Mouse (Mus musculus) MEL (cell line): Measurements from ENCODE around the gene Mnt.

ENCODE experiments used
- CHD2 ChIP-seq: IDR thresholded peaks from 2 replicates; pipeline ENCODE4 v1.6.1; 2011; ENCODE audit warnings: low read length, improper control_type of control experiment
- CTCF ChIP-seq, 3 experiments: IDR thresholded peaks in 2 of 3; conservative IDR thresholded peaks in 1 of 3; 2 replicates each; pipeline ENCODE4 v1.5.1; 2011 to 2012; ENCODE audit warnings: low read length in 3 of 3, low read depth in 2 of 3, mild to moderate bottlenecking in 2 of 3, improper control_type of control experiment in 1 of 3, inconsistent platforms in 1 of 3, mixed read lengths in 1 of 3, moderate library complexity in 1 of 3; ENCODE audit not compliant: control insufficient read depth in 1 of 3, insufficient read depth in 1 of 3, poor library complexity in 1 of 3, severe bottlenecking in 1 of 3
- KAT2A ChIP-seq: conservative IDR thresholded peaks from 2 replicates; pipeline ENCODE4 v1.6.1; 2012; ENCODE audit warnings: low read depth, low read length, improper control_type of control experiment, inconsistent platforms
- MYC ChIP-seq: IDR thresholded peaks from 2 replicates; pipeline ENCODE4 v1.6.1; 2011; ENCODE audit warnings: low read depth, mild to moderate bottlenecking, low read length, improper control_type of control experiment, moderate library complexity
- POLR2A ChIP-seq, 2 experiments: IDR thresholded peaks; 2 replicates each; pipeline ENCODE4 v1.6.1; 2011 to 2012; ENCODE audit warnings: low read length in 2 of 2, mild to moderate bottlenecking in 2 of 2, control low read depth in 1 of 2, improper control_type of control experiment in 1 of 2, low read depth in 1 of 2, moderate library complexity in 1 of 2; ENCODE audit not compliant: control insufficient read depth in 1 of 2, insufficient read depth in 1 of 2, poor library complexity in 1 of 2
- RCOR1 ChIP-seq: IDR thresholded peaks from 2 replicates; pipeline ENCODE4 v1.6.1; 2012; ENCODE audit warnings: low read depth, mild to moderate bottlenecking, inconsistent platforms, low read length, improper control_type of control experiment

GRCm38 (mm10) chr11:74850998-74851661 lies 20.4 kb downstream of the Mnt start:
- TF ChIP-seq POLR2A (IDR thresholded peaks at IDR 0.05; ENCODE audit: control insufficient read depth in 1 of 2, insufficient read depth in 1 of 2, low read depth in 1 of 2, low read length in 2 of 2, poor library complexity in 1 of 2) (no peak), KAT2A (no peak), CTCF (IDR thresholded peaks at IDR 0.05 in 2 of 3, conservative IDR thresholded peaks at IDR 0.05 in 1 of 3; ENCODE audit: control insufficient read depth in 1 of 3, insufficient read depth in 1 of 3, low read depth in 2 of 3, low read length in 3 of 3, poor library complexity in 1 of 3, severe bottlenecking in 1 of 3) (no peak), CHD2 (no peak), RCOR1 (no peak), MYC (no peak)
